Mouse (Mus musculus): Measurements from ENCODE around the gene Dnajc16. TPM values are rescaled to one million over a fixed set of nuclear protein-coding genes. Genes with fewer than 3 reads are reported as not detected.
A peak's percentile ranks its signal among the peaks of the same experiment; 100 is the strongest.

Dnajc16 gene
- total RNA-seq, 4 experiments from 2014 or later, result 11.6 to 13.9 (median 13.8) TPM

GRCm38 (mm10) chr4:141765008-141765407 lies 25.7 kb downstream of the Dnajc16 start:
- DNase-seq (ENCODE audit: low spot score in 2 of 2), result no peak

GRCm38 (mm10) chr4:141763476-141763875 lies 27.3 kb downstream of the Dnajc16 start:
- no peak for DNase-seq (ENCODE audit: low spot score in 2 of 2)

- no peak for DNase-seq (ENCODE audit: low spot score in 2 of 2)
These were observed 28.6 kb downstream of the Dnajc16 start for GRCm38 (mm10) chr4:141762102-141762598.

GRCm38 (mm10) chr4:141760942-141761341 lies 29.8 kb downstream of the Dnajc16 start:
- no peak for DNase-seq (ENCODE audit: low spot score in 2 of 2)

- no peak for DNase-seq (ENCODE audit: low spot score in 2 of 2)
These were observed 31.7 kb downstream of the Dnajc16 start for GRCm38 (mm10) chr4:141758874-141759542.

GRCm38 (mm10) chr4:141757124-141757523 lies 33.6 kb downstream of the Dnajc16 start:
- no peak for DNase-seq (ENCODE audit: low spot score in 2 of 2)

GRCm38 (mm10) chr4:141755375-141755930 lies 35.3 kb downstream of the Dnajc16 start:
- DNase-seq (ENCODE audit: low spot score in 2 of 2), result no peak

- DNase-seq (ENCODE audit: low spot score in 2 of 2), result no peak
These were observed 38.7 kb downstream of the Dnajc16 start for GRCm38 (mm10) chr4:141752076-141752421.

- DNase-seq (ENCODE audit: low spot score in 2 of 2), result no peak
These were observed 39.2 kb downstream of the Dnajc16 start for GRCm38 (mm10) chr4:141751419-141752075.

GRCm38 (mm10) chr4:141750826-141751225 lies 39.9 kb downstream of the Dnajc16 start:
- no peak for DNase-seq (ENCODE audit: low spot score in 2 of 2)

GRCm38 (mm10) chr4:141749557-141749956 lies 41.2 kb downstream of the Dnajc16 start:
- DNase-seq (ENCODE audit: low spot score in 2 of 2), result peak; percentile 40 to 58

GRCm38 (mm10) chr4:141746578-141747346 lies 44.0 kb downstream of the Dnajc16 start, which contains the start of gene Agmat:
Gene Agmat (plus strand): TSS chr4:141746672.
- no peak for DNase-seq (ENCODE audit: low spot score in 2 of 2)

- no peak for DNase-seq (ENCODE audit: low spot score in 2 of 2)
These were observed 48.4 kb downstream of the Dnajc16 start for GRCm38 (mm10) chr4:141742381-141742780.

GRCm38 (mm10) chr4:141741856-141742255 lies 48.9 kb downstream of the Dnajc16 start:
- no peak for DNase-seq (ENCODE audit: low spot score in 2 of 2)

GRCm38 (mm10) chr4:141738015-141738414 lies 52.7 kb downstream of the Dnajc16 start:
- DNase-seq (ENCODE audit: low spot score in 2 of 2), result no peak

- no peak for DNase-seq (ENCODE audit: low spot score in 2 of 2)
These were observed 53.9 kb downstream of the Dnajc16 start for GRCm38 (mm10) chr4:141736856-141737255.

- DNase-seq (ENCODE audit: low spot score in 2 of 2), result no peak
These were observed 55.5 kb downstream of the Dnajc16 start for GRCm38 (mm10) chr4:141735206-141735560.

- DNase-seq (ENCODE audit: low spot score in 2 of 2), result peak; percentile 79 to 90
These were observed 56.1 kb downstream of the Dnajc16 start for GRCm38 (mm10) chr4:141734446-141735205.

GRCm38 (mm10) chr4:141731766-141732165 lies 59.0 kb downstream of the Dnajc16 start:
- no peak for DNase-seq (ENCODE audit: low spot score in 2 of 2)

GRCm38 (mm10) chr4:141730401-141730800 lies 60.3 kb downstream of the Dnajc16 start:
- DNase-seq (ENCODE audit: low spot score in 2 of 2), result no peak

GRCm38 (mm10) chr4:141729266-141729665 lies 61.5 kb downstream of the Dnajc16 start:
- no peak for DNase-seq (ENCODE audit: low spot score in 2 of 2)

Data from gastrocnemius, adult 8-10 months (tissue).